Mouse (Mus musculus) heart, postnatal 0 days (tissue): ENCODE results near the gene Tmem50a.

ENCODE experiments used
- CTCF ChIP-seq: IDR thresholded peaks from 2 replicates; pipeline ENCODE4 v1.5.1; 2016; ENCODE audit warnings: antibody characterized with exemption, control low read depth, low read depth
- EP300 ChIP-seq: IDR thresholded peaks from 2 replicates; pipeline ENCODE4 v1.6.1; 2016; ENCODE audit warnings: antibody characterized with exemption, low read depth

DNA sequence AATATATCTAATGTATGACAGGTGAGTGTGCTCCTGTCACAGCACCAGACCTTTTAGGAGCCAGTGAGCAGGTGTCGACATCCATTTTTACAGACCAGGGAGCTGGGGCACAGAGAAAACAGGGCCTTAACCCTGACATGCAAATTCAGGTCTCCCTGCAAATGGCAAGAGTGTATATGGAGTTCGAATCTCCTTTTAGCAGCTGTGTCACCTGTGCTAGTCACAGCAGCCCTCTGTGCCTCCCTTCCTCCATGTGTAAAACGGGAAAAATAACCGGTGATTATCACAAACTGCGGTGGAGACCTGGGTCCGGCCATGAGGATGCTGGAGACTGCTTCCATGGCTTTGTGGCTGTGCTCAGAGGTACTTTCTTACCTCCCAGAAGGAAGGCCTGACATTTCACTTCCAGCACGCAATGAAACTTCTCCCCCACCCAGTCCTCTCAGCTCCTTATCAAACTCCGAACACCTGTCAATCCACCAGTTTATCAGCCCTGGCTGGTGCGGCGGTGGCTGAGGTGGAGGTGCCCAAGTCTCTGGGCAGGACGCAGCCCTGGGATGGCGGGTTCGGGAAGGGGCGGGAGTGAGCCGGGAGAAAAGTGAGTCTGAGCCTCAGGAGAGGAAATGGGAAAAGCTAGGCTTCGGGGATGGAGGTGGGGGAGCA lies 45.6 kb downstream of the Tmem50a start:
- TF ChIP-seq CTCF (no peak), EP300 (no peak)
